Mouse (Mus musculus): ENCODE results near the gene Aldh2.

Gene Aldh2

GRCm38 (mm10) chr5:121595758-121596157 lies 2.1 kb upstream of the Aldh2 start:
- no peak for DNase-seq (ENCODE audit: low spot score)

DNA sequence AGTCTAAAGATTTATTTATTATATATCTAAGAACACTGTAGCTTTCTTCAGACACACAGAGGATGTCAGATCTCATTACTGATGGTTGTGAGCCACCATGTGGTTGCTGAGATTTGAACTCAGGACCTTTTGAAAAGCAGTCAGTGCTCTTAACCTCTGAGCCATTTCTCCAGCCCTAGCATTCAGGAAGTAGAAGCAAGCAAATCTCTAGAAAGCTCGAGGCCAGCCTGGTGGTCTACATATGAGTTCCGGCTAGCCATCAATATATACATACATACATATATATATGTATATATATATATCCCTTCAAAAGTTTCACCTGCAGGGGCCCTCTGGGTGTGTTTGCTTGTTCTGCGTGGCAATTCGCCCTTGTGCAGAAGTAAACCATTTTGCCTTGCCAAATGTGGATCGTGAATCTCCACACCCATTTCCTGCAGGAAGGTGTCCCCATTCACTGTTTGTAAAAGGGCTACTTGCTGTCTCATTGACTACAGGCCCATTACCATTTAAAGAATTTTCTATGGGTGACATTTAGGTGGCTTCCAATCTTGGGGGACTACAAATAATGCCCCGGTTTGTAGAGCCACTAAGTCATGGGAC lies 1.2 kb upstream of the Aldh2 start:
- no peak for DNase-seq (ENCODE audit: low spot score)

- DNase-seq (ENCODE audit: low spot score) = no peak
Measured at GRCm38 (mm10) chr5:121592816-121593407, 712 bp downstream of the Aldh2 start.

GRCm38 (mm10) chr5:121592064-121592815 lies 1.4 kb downstream of the Aldh2 start:
- DNase-seq (ENCODE audit: low spot score) = no peak

DNA sequence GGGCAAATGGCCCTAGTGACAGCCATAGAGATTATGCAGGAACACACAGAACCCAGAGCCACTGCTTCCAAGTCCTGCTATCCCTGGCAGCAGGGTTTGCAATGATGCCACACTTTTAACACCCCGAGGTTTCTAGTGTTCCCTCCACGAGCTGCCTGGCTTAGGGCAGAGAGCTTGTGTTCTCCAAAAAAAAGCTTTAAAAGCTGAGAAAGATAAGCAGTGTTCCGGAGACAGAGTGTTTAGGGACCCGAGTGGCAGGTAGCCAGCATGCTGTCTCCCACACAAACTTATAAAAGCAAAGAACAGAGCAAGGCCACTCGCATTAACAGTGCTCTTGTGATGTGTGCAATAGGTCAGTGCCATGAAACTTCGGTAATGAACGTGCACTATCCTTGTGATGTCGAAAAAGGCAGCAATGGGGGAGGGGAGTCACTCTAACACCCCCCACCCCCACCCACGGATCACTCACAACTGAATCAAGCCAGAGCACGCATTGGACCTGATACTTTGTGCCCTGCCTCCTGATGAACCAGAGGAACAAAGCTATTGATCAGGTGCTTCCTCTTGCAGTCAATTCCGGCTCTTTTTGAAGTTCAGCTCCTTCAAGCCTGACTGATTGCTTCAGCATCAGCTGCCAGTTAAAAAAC lies 2.1 kb downstream of the Aldh2 start:
- DNase-seq (ENCODE audit: low spot score) = no peak

GRCm38 (mm10) chr5:121589928-121590327 lies 3.7 kb downstream of the Aldh2 start:
- DNase-seq (ENCODE audit: low spot score) = no peak

GRCm38 (mm10) chr5:121586400-121587039 lies 7.1 kb downstream of the Aldh2 start:
- peak; percentile 22 for DNase-seq (ENCODE audit: low spot score)

- no peak for DNase-seq (ENCODE audit: low spot score)
Measured at GRCm38 (mm10) chr5:121585699-121586098, 7.9 kb downstream of the Aldh2 start.

DNA sequence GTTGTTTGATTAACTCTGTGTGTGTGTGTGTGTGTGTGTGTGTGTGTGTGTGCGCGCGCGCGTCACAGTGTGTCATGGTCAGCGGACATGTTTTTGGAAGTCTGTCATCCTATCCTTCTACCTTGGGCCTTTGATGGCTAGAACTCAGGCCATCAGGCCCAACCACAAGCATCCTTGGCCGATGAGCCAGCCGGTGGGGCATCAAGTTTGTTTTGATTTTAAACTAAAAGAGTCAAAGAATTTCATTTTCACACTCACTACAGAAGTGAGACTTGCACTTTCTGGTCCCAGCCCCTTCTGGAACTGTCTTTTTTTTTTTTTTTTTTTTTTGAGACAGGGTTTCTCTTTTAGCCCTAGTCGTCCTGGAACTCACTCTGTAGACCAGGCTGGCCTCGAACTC lies 8.6 kb downstream of the Aldh2 start:
- DNase-seq (ENCODE audit: low spot score) = no peak

DNA sequence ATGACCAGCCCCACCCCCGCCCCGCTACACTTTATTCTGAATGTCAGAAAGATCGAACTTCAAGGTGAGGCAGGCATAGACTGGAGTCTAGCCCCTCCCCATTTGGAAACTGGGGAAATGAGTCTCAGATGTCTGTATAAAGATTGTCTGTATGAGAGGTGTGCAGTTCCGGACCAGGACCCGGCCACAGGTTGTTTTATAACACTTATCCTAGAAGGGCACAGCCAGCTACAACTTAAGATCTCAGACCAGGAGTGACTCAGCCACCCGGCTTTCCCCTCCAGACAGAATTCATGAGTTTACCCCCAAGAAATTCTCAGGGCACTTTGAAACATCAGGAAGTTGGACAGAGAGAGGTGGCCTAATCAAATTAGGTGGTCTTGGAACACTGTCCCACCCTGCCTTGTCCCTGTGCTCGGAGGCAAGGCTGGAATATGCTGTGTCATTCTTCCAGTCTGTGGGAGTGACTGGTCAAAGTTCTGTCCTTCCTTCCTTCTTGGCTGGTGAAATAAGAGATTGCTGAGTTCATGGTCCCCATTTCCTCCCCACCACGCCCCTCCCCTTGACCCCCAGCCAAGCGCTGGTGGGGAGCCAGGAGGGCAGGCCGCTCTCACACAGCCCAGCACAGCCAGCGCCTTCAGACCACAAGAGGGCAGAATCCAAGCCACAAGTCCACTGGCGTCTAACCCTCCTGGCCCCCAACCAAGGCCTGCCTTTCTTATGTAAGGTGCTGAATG lies 9.7 kb downstream of the Aldh2 start:
- DNase-seq (ENCODE audit: low spot score) = peak; percentile 29

DNA sequence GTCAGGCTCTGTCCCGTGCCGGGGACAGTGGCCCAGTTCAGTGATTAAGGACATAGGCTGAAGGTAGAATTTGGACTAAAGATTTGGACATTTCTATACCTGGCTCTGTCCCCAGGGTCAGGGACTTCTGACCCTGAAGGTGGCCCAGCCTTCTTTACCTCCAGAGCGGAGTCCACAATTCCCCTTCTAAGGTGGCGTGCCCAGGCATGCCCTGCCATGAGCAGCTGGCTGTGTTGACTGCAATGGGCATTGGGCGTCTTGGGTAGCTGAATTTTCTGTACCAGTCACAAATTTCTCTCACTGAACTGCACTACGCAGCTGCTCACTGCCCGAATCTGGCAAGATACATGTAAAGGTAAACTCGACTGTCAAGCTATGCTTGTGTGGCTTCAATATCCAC lies 11.7 kb downstream of the Aldh2 start:
- no peak for DNase-seq (ENCODE audit: low spot score)

- no peak for DNase-seq (ENCODE audit: low spot score)
Measured at GRCm38 (mm10) chr5:121576927-121577488, 16.6 kb downstream of the Aldh2 start.

DNA sequence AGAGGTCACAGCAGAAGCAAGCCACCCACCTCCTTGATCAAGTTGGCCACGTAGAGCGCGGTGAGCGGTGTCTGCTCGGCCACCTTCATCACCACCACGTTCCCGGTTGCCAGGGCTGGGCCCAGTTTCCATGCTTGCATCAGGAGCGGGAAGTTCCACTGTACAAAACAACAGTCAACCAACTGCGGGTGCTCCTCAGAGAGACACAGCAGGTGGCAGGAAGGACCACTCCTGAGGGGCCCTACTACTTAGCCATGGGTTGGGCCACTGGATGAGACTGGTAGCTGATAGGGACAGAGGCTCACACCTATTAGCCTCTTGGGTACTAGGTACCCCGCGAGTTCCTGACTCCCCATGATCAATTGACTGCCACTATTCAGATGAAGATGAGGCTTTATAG lies 17.8 kb downstream of the Aldh2 start:
- DNase-seq (ENCODE audit: low spot score) = no peak

DNA sequence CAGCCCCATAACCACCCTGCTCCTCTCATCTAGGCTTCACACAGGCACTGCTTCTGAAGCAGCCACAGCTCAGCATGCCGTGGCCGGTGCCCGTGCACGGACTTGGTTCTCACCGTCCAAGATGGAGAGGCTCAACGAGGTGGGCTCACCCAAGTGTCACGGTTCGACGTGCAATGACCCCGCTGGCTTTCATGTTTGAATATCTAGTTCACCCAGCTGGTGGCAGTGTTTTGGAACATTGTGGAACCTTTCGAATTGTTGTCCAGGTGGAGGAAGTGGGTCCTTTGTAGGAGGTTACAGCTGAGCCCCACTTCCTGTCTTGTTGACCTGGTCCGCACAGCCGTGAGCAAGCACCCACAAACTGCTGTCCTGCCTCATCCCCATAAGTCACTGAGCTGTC lies 19.5 kb downstream of the Aldh2 start:
- DNase-seq (ENCODE audit: low spot score) = no peak

DNA sequence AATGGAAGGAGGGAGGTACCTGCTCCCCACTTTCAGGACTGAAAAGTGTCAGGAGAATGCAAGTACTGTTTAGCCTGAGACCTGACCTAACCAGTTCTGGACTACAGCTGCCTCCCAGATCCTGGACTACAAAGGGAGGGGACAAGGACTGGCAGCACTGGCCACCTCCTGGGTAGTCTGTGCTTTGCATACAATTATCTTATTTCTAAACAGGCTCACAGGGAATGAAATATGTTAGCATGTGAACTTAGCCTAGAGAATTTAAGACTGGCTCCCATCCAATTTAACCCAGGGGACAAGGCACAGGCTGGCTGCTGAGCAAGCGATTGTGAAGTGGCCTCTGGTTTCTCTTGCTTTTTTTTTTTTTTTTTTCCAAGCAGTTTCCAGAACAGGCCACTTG lies 22.8 kb downstream of the Aldh2 start:
- no peak for DNase-seq (ENCODE audit: low spot score)

GRCm38 (mm10) chr5:121569881-121570420 lies 23.7 kb downstream of the Aldh2 start:
- DNase-seq (ENCODE audit: low spot score) = no peak

- DNase-seq (ENCODE audit: low spot score) = no peak
Measured at GRCm38 (mm10) chr5:121566035-121566681, 27.5 kb downstream of the Aldh2 start.

- peak; percentile 75 for DNase-seq (ENCODE audit: low spot score)
Measured at GRCm38 (mm10) chr5:121564468-121564895, 29.1 kb downstream of the Aldh2 start.

- DNase-seq (ENCODE audit: low spot score) = no peak
Measured at GRCm38 (mm10) chr5:121562436-121562835, 31.2 kb downstream of the Aldh2 start.

GRCm38 (mm10) chr5:121549196-121549595 lies 44.4 kb downstream of the Aldh2 start:
- DNase-seq (ENCODE audit: low spot score) = no peak

DNA sequence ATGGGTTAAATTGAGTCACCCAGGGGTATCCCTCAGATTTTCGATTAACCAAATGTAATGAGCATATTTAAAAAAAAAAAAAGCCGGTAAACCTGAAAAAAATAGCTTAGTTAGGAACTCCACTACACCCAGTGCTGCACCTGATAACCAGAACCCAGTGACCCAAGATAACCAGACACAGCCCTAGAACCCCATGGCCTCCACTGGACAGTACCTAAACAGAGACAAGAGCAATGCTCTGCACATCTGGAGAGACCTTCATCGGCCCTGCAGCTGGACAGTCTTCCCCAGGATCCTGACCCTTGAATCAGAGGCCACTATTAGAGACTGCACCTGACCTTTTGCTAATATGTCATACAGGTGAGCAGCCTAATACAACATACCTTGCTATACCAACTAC lies 46.5 kb downstream of the Aldh2 start:
- no peak for DNase-seq (ENCODE audit: low spot score)

Data from spleen, adult 12 weeks (tissue).